Mouse (Mus musculus): ENCODE data around the gene Olfr18. TPM values are rescaled to one million over a fixed set of nuclear protein-coding genes. Genes with fewer than 3 reads are reported as not detected.
A peak's percentile ranks its signal among the peaks of the same experiment; 100 is the strongest.
"Not testable (repeated sequence)": the region's sequence is repeated elsewhere in the genome, so short reads cannot be mapped to it uniquely, and the experiment has no call there.

Gene Olfr18
- not detected in 2 replicates for polyA plus RNA-seq (2014; fragmentation: Nextera tagmentation; extraction: Ambion mirVana)

DNA sequence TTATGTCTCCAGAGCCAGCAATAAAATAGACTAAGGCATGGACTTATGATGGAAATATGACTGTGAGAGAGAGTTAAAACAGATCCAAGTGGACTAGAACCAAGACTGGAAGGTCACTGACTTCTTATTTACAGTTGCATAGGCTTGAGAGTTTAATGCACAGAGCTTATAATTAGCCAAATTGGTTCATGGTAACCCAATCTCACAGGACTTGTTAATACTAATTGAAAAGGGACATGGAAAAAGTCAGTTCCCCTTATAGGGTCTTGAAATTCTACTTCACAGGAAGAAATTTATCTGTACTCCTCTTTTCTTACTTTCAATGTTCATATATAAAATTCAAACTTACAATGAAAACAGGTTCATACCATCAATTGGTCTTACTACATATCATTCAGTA lies at the start of gene Olfr18:
TSS of gene Olfr18 (minus strand) at position 101 of the 400 bp plus-strand sequence.
- H3K27me3 ChIP-seq (replicated peaks; ENCODE audit: control insufficient read depth, insufficient read depth, low read length) = no peaks in the 10 kb centered on the region
- no peaks in the 10 kb centered on the region for H3K36me3 ChIP-seq (ENCODE audit: control insufficient read depth, insufficient read depth, low read length)
- no peak within 1 kb of the TSS for H3K4me3 ChIP-seq (ENCODE audit: low read depth, low read length)
- no peak within 1 kb of the TSS for H3K4me2 ChIP-seq
- no peaks in the 10 kb centered on the region for H3K9me3 ChIP-seq (ENCODE audit: control insufficient read depth, low read length)
- no peak within 1 kb of the TSS for H3K9ac ChIP-seq (ENCODE audit: low read depth, low read length)
- ATAC-seq (replicated peaks; ENCODE audit: low FRiP score) (no peak), DNase-seq (ENCODE audit: low spot score) (no peak)
- H3K27ac ChIP-seq (ENCODE audit: low read depth, low read length) = no peak within 1 kb of the TSS
- H3K4me1 ChIP-seq (replicated peaks; ENCODE audit: control insufficient read depth, insufficient read depth, low read length) = no peaks in the 10 kb centered on the region

DNA sequence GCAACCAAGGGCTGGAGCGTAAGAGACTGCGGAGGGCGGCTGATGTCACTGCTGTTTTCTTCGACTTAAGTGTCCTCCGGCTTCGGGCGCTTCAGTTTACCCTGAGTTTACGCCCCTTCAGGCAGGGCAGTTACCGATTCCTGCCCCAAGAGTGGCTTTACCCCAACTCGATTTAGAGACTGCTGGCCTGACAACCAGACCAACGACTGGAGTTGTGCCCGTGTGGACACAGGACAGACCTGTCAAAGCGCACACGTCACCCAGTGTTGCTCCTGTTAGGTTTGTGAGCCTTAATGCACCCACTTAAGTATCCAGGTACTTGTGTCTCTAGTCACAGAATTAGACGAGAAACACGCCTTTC lies 49.4 kb upstream of the Olfr18 start:
- Histone ChIP-seq H3K27me3 (replicated peaks; ENCODE audit: control insufficient read depth, insufficient read depth, low read length) (no peaks in the 10 kb centered on the region), H3K4me2 (peak overlapping the region; percentile 84), H3K9ac (ENCODE audit: low read depth, low read length) (peak overlapping the region; percentile 67), H3K36me3 (ENCODE audit: control insufficient read depth, insufficient read depth, low read length) (no peaks in the 10 kb centered on the region), H3K4me3 (ENCODE audit: low read depth, low read length) (peak overlapping the region; percentile 69), H3K4me1 (replicated peaks; ENCODE audit: control insufficient read depth, insufficient read depth, low read length) (no peaks in the 10 kb centered on the region), H3K27ac (ENCODE audit: low read depth, low read length) (peak overlapping the region; percentile 62; the same call in 1 of the 2 replicates), H3K9me3 (ENCODE audit: control insufficient read depth, low read length) (no peaks in the 10 kb centered on the region; the same call in 1 of the 2 replicates)
- WGBS = 21% methylated on average over 16 of the region's 16 CpGs
- DNase-seq (ENCODE audit: low spot score) (no peak), ATAC-seq (replicated peaks; ENCODE audit: low FRiP score) (peak; percentile 68)

DNA sequence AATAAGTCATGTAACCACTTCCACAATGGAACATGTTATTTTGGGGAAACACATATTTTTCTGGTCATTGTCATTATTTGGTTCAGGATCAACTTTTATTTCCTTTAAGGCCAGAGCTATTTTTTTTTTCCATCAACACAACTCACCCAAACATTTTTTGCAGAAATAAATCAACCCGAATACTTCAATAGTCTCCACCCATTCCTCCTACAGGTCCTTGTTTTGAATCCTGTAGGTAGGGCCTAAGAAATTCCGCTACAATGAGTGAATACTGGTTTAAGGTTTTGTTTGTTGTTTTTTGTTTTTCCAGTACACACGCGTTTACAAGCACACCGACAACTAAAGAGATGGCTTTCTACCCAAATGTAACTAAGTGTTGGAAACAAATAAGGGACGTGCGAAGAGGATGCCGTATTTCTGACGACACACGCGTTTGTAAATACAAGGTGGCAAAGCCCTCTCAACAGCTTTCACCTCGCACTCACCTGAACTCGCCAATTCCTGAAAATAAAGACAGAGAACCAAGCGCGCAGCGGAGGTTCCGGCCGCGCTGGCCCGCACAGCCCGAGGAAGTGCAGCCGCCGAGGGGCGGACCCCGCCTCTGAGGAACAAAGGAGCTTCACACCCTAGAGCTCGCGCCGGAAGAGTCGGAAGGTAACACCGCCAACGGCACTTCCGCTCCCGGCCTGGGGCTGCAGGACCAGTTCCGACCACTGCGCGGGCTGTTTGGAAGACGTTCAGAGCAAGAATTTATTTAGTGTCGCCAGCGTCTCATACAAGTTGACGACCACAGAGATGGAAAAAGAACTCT lies 48.8 kb upstream of the Olfr18 start, which contains the start of gene Zfp560:
TSS of gene Zfp560 (minus strand) at position 646 of the 811 bp plus-strand sequence.
- peak within 1 kb of the TSS; percentile 84 for H3K4me2 ChIP-seq
- DNase-seq (ENCODE audit: low spot score) = peak; percentile 93
- H3K4me3 ChIP-seq (ENCODE audit: low read depth, low read length) = peak within 1 kb of the TSS; percentile 69
- peak within 1 kb of the TSS; percentile 62; the same call in 1 of the 2 replicates for H3K27ac ChIP-seq (ENCODE audit: low read depth, low read length)
- H3K4me1 ChIP-seq (replicated peaks; ENCODE audit: control insufficient read depth, insufficient read depth, low read length) = no peaks in the 10 kb centered on the region
- peak; percentile 100 for ATAC-seq (replicated peaks; ENCODE audit: low FRiP score)
- no peaks in the 10 kb centered on the region for H3K36me3 ChIP-seq (ENCODE audit: control insufficient read depth, insufficient read depth, low read length)
- 2% methylated on average over 40 of the region's 40 CpGs for WGBS
- no peaks in the 10 kb centered on the region; the same call in 1 of the 2 replicates for H3K9me3 ChIP-seq (ENCODE audit: control insufficient read depth, low read length)
- H3K9ac ChIP-seq (ENCODE audit: low read depth, low read length) = peak within 1 kb of the TSS; percentile 67
- H3K27me3 ChIP-seq (replicated peaks; ENCODE audit: control insufficient read depth, insufficient read depth, low read length) = no peaks in the 10 kb centered on the region

DNA sequence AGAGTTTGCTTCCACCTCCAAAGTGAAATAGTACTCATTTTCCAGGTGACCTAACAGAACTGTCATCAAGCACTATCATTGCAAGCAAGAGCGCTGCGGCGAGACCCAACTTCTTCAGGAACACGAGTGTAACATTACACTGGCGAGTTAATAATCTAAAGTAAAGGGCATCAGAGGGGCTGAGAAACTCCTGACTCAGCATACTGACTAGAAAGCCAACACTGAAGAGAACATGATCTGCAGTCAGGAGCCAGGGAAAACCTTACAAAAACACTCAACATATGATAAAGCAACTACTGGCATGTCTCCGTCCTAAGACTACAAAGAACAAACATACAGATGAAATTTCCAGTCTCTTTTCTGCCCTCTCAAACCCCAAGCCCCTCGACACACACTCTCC lies 47.8 kb upstream of the Olfr18 start:
- no peak for ATAC-seq (replicated peaks; ENCODE audit: low FRiP score)

DNA sequence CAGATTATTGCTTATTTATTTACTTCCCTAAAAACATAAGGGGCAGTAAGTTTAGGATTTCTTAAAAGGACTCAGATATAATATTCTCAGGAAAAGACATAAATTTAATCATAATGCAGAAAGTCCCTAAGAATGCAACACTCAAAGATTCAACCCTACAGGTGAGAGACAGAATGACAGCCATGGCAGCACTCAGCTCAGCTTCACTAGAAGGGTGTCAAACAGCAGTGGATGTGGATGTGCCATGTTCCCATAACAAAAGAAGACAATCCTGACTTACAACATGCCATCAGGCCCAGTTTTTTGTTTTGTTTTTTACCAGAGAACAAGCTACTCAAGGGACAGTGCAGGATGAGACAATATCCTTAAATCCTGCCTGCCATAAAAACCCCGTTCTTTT lies 38.8 kb upstream of the Olfr18 start:
- no peaks in the 10 kb centered on the region for H3K4me1 ChIP-seq (replicated peaks; ENCODE audit: control insufficient read depth, insufficient read depth, low read length)
- H3K4me2 ChIP-seq = no peak overlapping the region
- WGBS = 97% methylated on average over 1 of the region's 1 CpGs
- no peak overlapping the region for H3K9ac ChIP-seq (ENCODE audit: low read depth, low read length)
- H3K27ac ChIP-seq (ENCODE audit: low read depth, low read length) = no peak overlapping the region
- no peaks in the 10 kb centered on the region for H3K36me3 ChIP-seq (ENCODE audit: control insufficient read depth, insufficient read depth, low read length)
- no peaks in the 10 kb centered on the region for H3K9me3 ChIP-seq (ENCODE audit: control insufficient read depth, low read length)
- ATAC-seq (replicated peaks; ENCODE audit: low FRiP score) (no peak), DNase-seq (ENCODE audit: low spot score) (no peak)
- no peak overlapping the region for H3K4me3 ChIP-seq (ENCODE audit: low read depth, low read length)
- H3K27me3 ChIP-seq (replicated peaks; ENCODE audit: control insufficient read depth, insufficient read depth, low read length) = no peaks in the 10 kb centered on the region

More for the DNA sequence above, 47.8 kb upstream of the Olfr18 start:
- H3K27me3 ChIP-seq (replicated peaks; ENCODE audit: control insufficient read depth, insufficient read depth, low read length) = no peaks in the 10 kb centered on the region
- H3K9me3 ChIP-seq (ENCODE audit: control insufficient read depth, low read length) = no peaks in the 10 kb centered on the region; the same call in 1 of the 2 replicates
- no peak overlapping the region; the same call in 1 of the 2 replicates for H3K4me2 ChIP-seq
- H3K9ac ChIP-seq (ENCODE audit: low read depth, low read length) = no peak overlapping the region
- H3K4me3 ChIP-seq (ENCODE audit: low read depth, low read length) = no peak overlapping the region
- H3K27ac ChIP-seq (ENCODE audit: low read depth, low read length) = no peak overlapping the region
- no peaks in the 10 kb centered on the region for H3K4me1 ChIP-seq (replicated peaks; ENCODE audit: control insufficient read depth, insufficient read depth, low read length)
- DNase-seq (ENCODE audit: low spot score) = no peak
- WGBS = 87% methylated on average over 7 of the region's 7 CpGs
- no peaks in the 10 kb centered on the region for H3K36me3 ChIP-seq (ENCODE audit: control insufficient read depth, insufficient read depth, low read length)

DNA sequence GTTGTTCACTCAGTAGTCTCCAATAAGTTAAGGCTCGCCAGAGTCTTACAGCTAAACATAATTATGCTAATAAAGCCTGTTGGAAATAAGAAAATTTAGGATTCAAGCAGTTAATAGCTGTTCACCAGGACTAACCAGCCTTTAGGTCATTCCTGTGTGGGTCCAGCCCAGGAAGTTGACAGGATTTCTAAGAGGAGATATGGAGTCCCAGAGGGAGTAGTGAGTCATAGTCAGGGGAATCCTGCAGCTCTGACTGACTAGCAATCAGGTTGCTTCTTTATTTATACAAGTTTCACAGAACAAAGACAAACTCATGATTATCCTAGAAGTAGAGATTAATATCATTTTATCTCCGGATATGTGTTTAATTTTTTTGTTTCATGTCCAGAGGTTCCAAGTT lies 31.4 kb upstream of the Olfr18 start:
- Histone ChIP-seq H3K27me3 (replicated peaks; ENCODE audit: control insufficient read depth, insufficient read depth, low read length) (no peaks in the 10 kb centered on the region), H3K4me1 (replicated peaks; ENCODE audit: control insufficient read depth, insufficient read depth, low read length) (no peaks in the 10 kb centered on the region), H3K9ac (ENCODE audit: low read depth, low read length) (no peak overlapping the region), H3K27ac (ENCODE audit: low read depth, low read length) (no peak overlapping the region), H3K4me3 (ENCODE audit: low read depth, low read length) (no peak overlapping the region), H3K4me2 (no peak overlapping the region), H3K36me3 (ENCODE audit: control insufficient read depth, insufficient read depth, low read length) (no peaks in the 10 kb centered on the region), H3K9me3 (ENCODE audit: control insufficient read depth, low read length) (peaks cover 4% of the 10 kb centered on the region; the same call in 1 of the 2 replicates)
- DNase-seq (ENCODE audit: low spot score) (no peak), ATAC-seq (replicated peaks; ENCODE audit: low FRiP score) (no peak)
- WGBS = 83% methylated on average over 2 of the region's 2 CpGs

DNA sequence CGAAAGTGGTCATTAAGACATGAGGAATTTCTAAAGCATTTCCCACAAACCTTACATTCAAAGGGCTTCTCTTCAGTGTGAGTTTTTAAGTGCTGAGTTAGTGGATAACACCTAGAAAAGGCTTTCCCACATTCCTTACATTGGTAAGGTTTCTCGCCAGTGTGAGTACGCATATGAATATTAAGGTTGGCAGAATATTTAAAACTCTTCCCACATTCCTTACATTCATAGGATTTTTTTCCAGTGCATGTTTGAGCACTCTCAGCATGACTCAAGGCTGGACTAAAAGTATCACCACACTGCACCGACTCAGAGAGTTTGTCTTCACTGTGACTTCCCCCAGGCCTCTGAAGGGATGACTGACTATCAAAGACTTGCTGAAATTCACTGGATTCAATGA lies 12.6 kb upstream of the Olfr18 start:
- Histone ChIP-seq H3K9ac (ENCODE audit: low read depth, low read length) (no peak overlapping the region), H3K4me3 (ENCODE audit: low read depth, low read length) (no peak overlapping the region), H3K9me3 (ENCODE audit: control insufficient read depth, low read length) (no peaks in the 10 kb centered on the region), H3K27ac (ENCODE audit: low read depth, low read length) (no peak overlapping the region), H3K27me3 (replicated peaks; ENCODE audit: control insufficient read depth, insufficient read depth, low read length) (no peaks in the 10 kb centered on the region), H3K36me3 (ENCODE audit: control insufficient read depth, insufficient read depth, low read length) (peaks cover 16% of the 10 kb centered on the region; the same call in 1 of the 2 replicates), H3K4me2 (no peak overlapping the region), H3K4me1 (replicated peaks; ENCODE audit: control insufficient read depth, insufficient read depth, low read length) (no peaks in the 10 kb centered on the region)
- ATAC-seq (replicated peaks; ENCODE audit: low FRiP score) (no peak), DNase-seq (ENCODE audit: low spot score) (no peak)
- WGBS = 88% methylated on average over 4 of the region's 4 CpGs

DNA sequence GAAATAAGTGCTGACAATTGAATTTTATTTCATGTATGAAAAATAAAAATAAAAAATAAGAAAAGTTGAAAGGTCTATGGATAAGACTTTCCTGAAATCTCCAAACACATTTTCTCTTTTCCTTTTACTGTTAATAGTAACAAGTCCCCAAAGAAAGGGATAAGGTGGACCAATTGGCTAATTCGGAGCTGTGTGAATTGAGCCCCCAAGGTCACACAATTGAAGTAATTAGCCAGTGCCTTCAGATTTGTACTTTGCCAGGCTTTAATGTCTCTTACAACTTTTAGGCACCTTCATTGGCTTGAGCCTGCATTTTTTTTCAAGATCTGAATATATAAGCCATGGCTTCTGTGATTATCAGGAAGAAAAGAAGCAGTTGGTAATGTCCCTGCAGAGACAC lies 37.7 kb downstream of the Olfr18 start, which contains the start of gene Olfr873:
TSS of gene Olfr873 (plus strand) at position 301 of the 400 bp plus-strand sequence.
- Histone ChIP-seq H3K27ac (ENCODE audit: low read depth, low read length) (no peak within 1 kb of the TSS), H3K27me3 (replicated peaks; ENCODE audit: control insufficient read depth, insufficient read depth, low read length) (no peaks in the 10 kb centered on the region), H3K4me2 (no peak within 1 kb of the TSS), H3K9me3 (ENCODE audit: control insufficient read depth, low read length) (no peaks in the 10 kb centered on the region), H3K4me3 (ENCODE audit: low read depth, low read length) (no peak within 1 kb of the TSS), H3K9ac (ENCODE audit: low read depth, low read length) (no peak within 1 kb of the TSS), H3K4me1 (replicated peaks; ENCODE audit: control insufficient read depth, insufficient read depth, low read length) (no peaks in the 10 kb centered on the region), H3K36me3 (ENCODE audit: control insufficient read depth, insufficient read depth, low read length) (no peaks in the 10 kb centered on the region)
- DNase-seq (ENCODE audit: low spot score) = no peak
- 70% methylated on average over 1 of the region's 1 CpGs for WGBS
- ATAC-seq (replicated peaks; ENCODE audit: low FRiP score) = no peak

DNA sequence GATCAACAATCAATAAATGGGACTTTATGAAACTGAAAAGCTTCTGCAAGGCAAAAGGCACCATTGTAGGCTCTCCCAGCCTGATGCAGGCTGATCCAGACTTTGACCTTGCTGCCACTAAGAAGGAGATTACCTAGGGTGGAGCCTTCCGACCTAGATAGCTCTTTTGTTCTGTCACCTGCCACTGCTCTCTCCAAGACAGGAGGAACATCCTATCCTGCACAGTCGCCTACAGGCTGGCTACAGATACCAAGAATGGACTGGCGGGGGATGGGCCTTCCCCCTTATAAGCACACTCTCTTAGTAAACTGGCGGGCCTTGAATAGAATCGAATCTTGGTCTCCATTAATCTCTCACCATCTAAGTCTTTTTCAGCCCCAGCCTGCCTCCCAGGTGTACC lies 40.3 kb downstream of the Olfr18 start:
- WGBS = 73% methylated on average over 5 of the region's 5 CpGs
- not testable (repeated sequence) for H3K27ac ChIP-seq (ENCODE audit: low read depth, low read length); H3K4me2 ChIP-seq; H3K9me3 ChIP-seq (ENCODE audit: control insufficient read depth, low read length); ATAC-seq (replicated peaks; ENCODE audit: low FRiP score); H3K4me1 ChIP-seq (replicated peaks; ENCODE audit: control insufficient read depth, insufficient read depth, low read length); H3K9ac ChIP-seq (ENCODE audit: low read depth, low read length); DNase-seq (ENCODE audit: low spot score); H3K27me3 ChIP-seq (replicated peaks; ENCODE audit: control insufficient read depth, insufficient read depth, low read length); H3K4me3 ChIP-seq (ENCODE audit: low read depth, low read length); H3K36me3 ChIP-seq (ENCODE audit: control insufficient read depth, insufficient read depth, low read length)

Measured in liver, embryonic 11.5 days (tissue).